Mouse (Mus musculus) erythroblast, embryonic 14.5 days (primary cell): ENCODE results near the gene Iars. TPM values are rescaled to one million over a fixed set of nuclear protein-coding genes. Genes with fewer than 3 reads are reported as not detected.

Source experiments
- H3K27me3 ChIP-seq: 2 replicates; pipeline ENCODE4 v1.6.1; 2012; ENCODE audit warnings: inconsistent platforms; ENCODE audit not compliant: control insufficient read depth
- H3K36me3 ChIP-seq: 2 replicates; pipeline ENCODE4 v1.6.1; 2012; ENCODE audit warnings: mild to moderate bottlenecking, inconsistent platforms; ENCODE audit not compliant: control insufficient read depth
- H3K4me1 ChIP-seq: 2 replicates; pipeline ENCODE4 v1.6.1; 2012; ENCODE audit warnings: inconsistent platforms; ENCODE audit not compliant: control insufficient read depth
- H3K4me3 ChIP-seq: replicated peaks from 2 replicates; pipeline ENCODE3; 2012; ENCODE audit warnings: moderate library complexity, mild to moderate bottlenecking, inconsistent platforms
- H3K9me3 ChIP-seq: 2 replicates; pipeline ENCODE4 v1.6.1; 2012; ENCODE audit warnings: low read length, inconsistent platforms, mixed read lengths; ENCODE audit not compliant: control insufficient read depth
- GATA1 ChIP-seq: IDR thresholded peaks from 2 replicates; pipeline ENCODE4 v1.6.1; 2012; ENCODE audit warnings: low read length, inconsistent platforms, mixed read lengths
- TAL1 ChIP-seq: IDR thresholded peaks from 3 replicates; pipeline ENCODE4 v1.6.1; 2012; ENCODE audit warnings: low read length, inconsistent platforms, mixed read lengths
- polyA plus RNA-seq: library from polyadenylated mRNA; stranded (reverse); fragments of >175 nt; gene quantifications from 2 replicates; pipeline ENCODE4 v1.2.3, GENCODE M21; 2012

The Iars gene
- polyA plus RNA-seq, 1 experiment: 1.2 TPM

DNA sequence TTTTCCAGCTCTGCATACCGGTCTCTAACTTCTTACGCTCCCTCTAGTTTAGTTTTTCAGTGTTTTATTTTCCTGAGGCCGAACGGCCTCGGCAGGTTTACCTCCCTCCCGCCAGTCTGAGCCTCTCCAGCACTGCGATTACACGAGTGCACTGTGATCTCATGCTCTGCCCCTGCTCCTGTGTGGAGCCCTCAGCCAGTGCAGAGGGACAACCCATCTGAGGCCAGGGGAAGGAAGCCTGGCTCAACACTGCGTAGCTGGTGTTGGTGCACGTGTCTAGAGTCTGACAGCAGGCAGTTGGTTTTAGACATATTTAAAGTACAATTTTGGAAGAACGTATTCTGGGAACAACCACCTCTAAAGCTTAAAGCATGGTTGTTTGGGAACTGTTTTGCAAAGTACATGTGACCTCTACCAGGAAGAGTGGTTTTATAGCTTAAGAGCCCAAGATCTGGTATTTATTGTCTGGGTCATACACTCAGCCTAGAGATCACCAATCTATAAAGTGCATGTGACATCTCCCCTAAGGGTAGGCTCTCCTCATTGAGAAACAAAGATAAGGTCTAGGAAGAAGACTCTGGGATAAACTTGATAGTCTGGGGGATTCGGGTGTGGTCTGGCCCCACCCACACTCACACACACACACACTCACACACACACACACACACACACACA lies 30.3 kb downstream of the Iars start:
- no peak for TF ChIP-seq TAL1
- TF ChIP-seq GATA1: no peak
- H3K4me3 ChIP-seq: no peak overlapping the region
- no peaks in the 10 kb centered on the region for H3K27me3 ChIP-seq
- H3K36me3 ChIP-seq: peaks cover 97% of the 10 kb centered on the region
- peaks cover 17% of the 10 kb centered on the region for H3K4me1 ChIP-seq
- no peaks in the 10 kb centered on the region for H3K9me3 ChIP-seq

- no peaks in the 10 kb centered on the region for H3K27me3 ChIP-seq
- no peaks in the 10 kb centered on the region for H3K4me1 ChIP-seq
- H3K36me3 ChIP-seq: peaks cover 98% of the 10 kb centered on the region
- no peaks in the 10 kb centered on the region for H3K9me3 ChIP-seq
- H3K4me3 ChIP-seq: no peak overlapping the region
- TF ChIP-seq TAL1 (no peak), GATA1 (no peak)
Observed at GRCm38 (mm10) chr13:49719310-49719709, 37.4 kb downstream of the Iars start.

DNA sequence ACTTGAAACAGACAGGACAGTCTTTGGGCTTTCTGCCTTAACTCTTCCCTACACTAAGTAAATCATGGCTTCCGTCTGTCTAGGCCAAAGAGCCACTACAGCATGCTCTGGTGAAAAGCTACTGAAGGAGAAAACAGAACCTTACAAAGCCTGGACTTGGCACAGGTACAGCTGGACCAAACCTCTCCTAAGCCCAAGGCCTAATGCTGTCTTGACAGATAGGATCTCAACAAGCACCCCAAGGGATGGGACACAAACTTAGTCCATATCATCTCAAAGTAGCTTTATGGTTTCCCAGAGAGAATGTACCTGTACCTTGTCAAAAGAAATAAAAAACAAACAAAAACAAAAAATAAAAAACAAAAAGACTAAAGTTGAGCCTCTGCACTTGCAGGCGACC lies 54.5 kb downstream of the Iars start:
- TF ChIP-seq GATA1: no peak
- TF ChIP-seq TAL1: no peak

GRCm38 (mm10) chr13:49738011-49738410 lies 56.1 kb downstream of the Iars start:
- no peak overlapping the region for H3K4me3 ChIP-seq
- no peaks in the 10 kb centered on the region for H3K4me1 ChIP-seq
- H3K36me3 ChIP-seq: peaks cover 32% of the 10 kb centered on the region
- H3K9me3 ChIP-seq: no peaks in the 10 kb centered on the region
- TF ChIP-seq GATA1 (no peak), TAL1 (no peak)
- no peaks in the 10 kb centered on the region for H3K27me3 ChIP-seq

More for the DNA sequence above, 54.5 kb downstream of the Iars start:
- H3K27me3 ChIP-seq: no peaks in the 10 kb centered on the region
- H3K4me1 ChIP-seq: no peaks in the 10 kb centered on the region
- no peaks in the 10 kb centered on the region for H3K9me3 ChIP-seq
- no peak overlapping the region for H3K4me3 ChIP-seq
- H3K36me3 ChIP-seq: peaks cover 48% of the 10 kb centered on the region

DNA sequence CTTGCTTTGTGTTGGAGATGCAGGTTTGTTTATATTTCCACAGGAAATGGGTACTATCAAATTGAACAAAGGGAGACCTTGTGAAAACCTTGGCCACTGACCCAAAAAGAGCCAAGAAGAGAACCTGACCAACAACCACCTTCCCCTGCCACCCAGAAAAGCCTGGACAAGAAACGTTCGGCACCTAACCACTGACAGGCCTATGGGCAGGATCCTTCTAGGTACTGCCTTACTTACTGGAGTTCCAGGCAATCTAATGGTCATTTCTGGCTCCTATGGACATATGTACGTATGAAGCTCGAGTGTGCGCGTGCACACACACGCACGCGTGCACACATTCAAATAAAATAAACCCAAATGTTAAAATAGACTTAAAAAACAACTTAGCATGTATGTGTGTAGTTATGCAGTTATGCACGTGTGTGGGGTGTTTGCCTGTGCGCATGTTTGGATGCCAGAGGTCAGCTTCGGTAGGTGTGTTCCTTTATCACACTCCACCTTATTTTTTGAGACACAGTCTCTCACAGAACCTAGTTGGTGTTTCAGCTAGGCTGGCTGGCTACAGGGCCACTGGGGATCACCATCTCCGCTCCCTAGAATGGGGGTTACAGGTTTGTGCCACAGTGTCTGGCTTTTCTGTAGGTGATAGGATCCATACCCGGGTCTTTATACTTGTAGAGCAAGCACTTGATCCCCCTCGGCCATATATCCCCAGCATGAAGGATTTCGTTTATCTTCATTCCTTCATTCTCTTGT lies 59.6 kb downstream of the Iars start:
- Histone ChIP-seq H3K4me1 (no peaks in the 10 kb centered on the region), H3K9me3 (peaks cover 2% of the 10 kb centered on the region; the same call in 1 of the 2 replicates), H3K4me3 (no peak overlapping the region), H3K27me3 (no peaks in the 10 kb centered on the region), H3K36me3 (no peaks in the 10 kb centered on the region; the same call in 1 of the 2 replicates)
- TF ChIP-seq TAL1 (no peak), GATA1 (no peak)

DNA sequence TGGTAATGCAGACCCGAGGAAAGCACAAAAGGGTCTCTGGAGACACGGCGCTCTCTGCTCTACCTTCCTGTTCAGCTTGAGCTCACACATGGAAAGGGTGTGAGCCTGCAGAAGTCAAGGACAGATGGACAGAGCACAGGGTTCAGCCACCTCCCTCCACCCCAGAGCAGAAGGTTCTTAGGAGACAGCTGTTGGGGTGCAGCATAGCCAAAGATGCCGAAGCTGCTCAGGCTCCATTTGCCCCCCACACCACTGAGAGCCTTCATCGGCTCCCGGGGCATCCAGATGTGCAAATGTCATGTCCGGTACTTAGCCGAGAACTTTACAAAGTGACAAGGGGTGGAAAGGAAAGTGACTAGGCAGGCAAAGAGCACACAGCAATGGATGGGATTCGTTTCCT lies 74.7 kb downstream of the Iars start:
- TF ChIP-seq TAL1: no peak
- TF ChIP-seq GATA1: no peak
- no peaks in the 10 kb centered on the region for H3K9me3 ChIP-seq
- no peaks in the 10 kb centered on the region for H3K36me3 ChIP-seq
- no peaks in the 10 kb centered on the region for H3K4me1 ChIP-seq
- H3K27me3 ChIP-seq: no peaks in the 10 kb centered on the region
- H3K4me3 ChIP-seq: no peak overlapping the region

DNA sequence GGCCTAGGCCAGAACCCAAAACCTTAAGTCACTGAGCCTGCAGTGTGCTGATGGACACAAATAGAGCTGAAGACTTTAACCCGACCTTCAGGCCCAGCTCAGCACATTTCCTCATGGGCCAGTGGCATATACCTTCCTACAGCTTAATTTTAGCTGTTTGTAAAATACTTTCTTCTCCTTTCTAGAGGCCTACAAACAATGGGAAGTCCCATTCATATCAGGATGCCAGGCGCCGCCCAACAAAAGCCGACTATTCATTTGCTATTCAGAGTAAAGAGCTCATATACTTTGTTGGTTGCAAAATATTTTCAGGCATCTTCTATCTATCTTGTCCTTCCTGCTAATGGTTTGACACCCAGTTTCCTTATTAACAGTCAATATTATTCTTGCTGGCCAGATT lies 76.1 kb downstream of the Iars start:
- Histone ChIP-seq H3K9me3 (peaks cover 4% of the 10 kb centered on the region; the same call in 1 of the 2 replicates), H3K4me3 (no peak overlapping the region), H3K27me3 (no peaks in the 10 kb centered on the region), H3K4me1 (no peaks in the 10 kb centered on the region), H3K36me3 (no peaks in the 10 kb centered on the region)
- TF ChIP-seq GATA1: no peak
- no peak for TF ChIP-seq TAL1

- H3K27me3 ChIP-seq: no peaks in the 10 kb centered on the region
- H3K4me1 ChIP-seq: no peaks in the 10 kb centered on the region
- TF ChIP-seq GATA1 (no peak), TAL1 (no peak)
- peaks cover 4% of the 10 kb centered on the region; the same call in 1 of the 2 replicates for H3K9me3 ChIP-seq
- no peaks in the 10 kb centered on the region for H3K36me3 ChIP-seq
- no peak overlapping the region for H3K4me3 ChIP-seq
Observed at GRCm38 (mm10) chr13:49760675-49761074, 78.8 kb downstream of the Iars start.

GRCm38 (mm10) chr13:49762208-49762607 lies 80.3 kb downstream of the Iars start:
- TF ChIP-seq TAL1 (no peak), GATA1 (no peak)
- no peaks in the 10 kb centered on the region for H3K36me3 ChIP-seq

More at GRCm38 (mm10) chr13:49762208-49762607, 80.3 kb downstream of the Iars start:
- no peak overlapping the region for H3K4me3 ChIP-seq
- no peaks in the 10 kb centered on the region for H3K27me3 ChIP-seq
- peaks cover 2% of the 10 kb centered on the region; the same call in 1 of the 2 replicates for H3K4me1 ChIP-seq
- H3K9me3 ChIP-seq: peaks cover 4% of the 10 kb centered on the region; the same call in 1 of the 2 replicates
